Mouse (Mus musculus) heart, adult 8-10 months (tissue): ENCODE measurements around the gene Enox1. TPM values are rescaled to one million over a fixed set of nuclear protein-coding genes. Genes with fewer than 3 reads are reported as not detected.
A peak's percentile ranks its signal among the peaks of the same experiment; 100 is the strongest.
"Not testable (repeated sequence)": the region's sequence is repeated elsewhere in the genome, so short reads cannot be mapped to it uniquely, and the experiment has no call there.

Experiments used
- DNase-seq: peaks from one replicate; pipeline ENCODE4 v3.0.0; 2022; ENCODE audit warnings: low spot score
- total RNA-seq, 4 experiments: library from RNA; stranded (reverse); gene quantifications; 2 replicates each; pipeline ENCODE4 v1.2.4; 2022

The Enox1 gene
- 1 to 10 TPM in 1 of 4 experiments, under 1 TPM in 3; 0.50 to 1.4 (median 0.59) TPM for total RNA-seq

GRCm38 (mm10) chr14:77156222-77156910, at the start of gene Enox1:
Gene Enox1 (plus strand): TSS chr14:77156763.
- DNase-seq = peak; percentile 13

GRCm38 (mm10) chr14:77110622-77111021, 45.9 kb upstream of the Enox1 start:
- DNase-seq = not testable (repeated sequence)

GRCm38 (mm10) chr14:77130612-77131011, 26.0 kb upstream of the Enox1 start:
- no peak for DNase-seq

DNA sequence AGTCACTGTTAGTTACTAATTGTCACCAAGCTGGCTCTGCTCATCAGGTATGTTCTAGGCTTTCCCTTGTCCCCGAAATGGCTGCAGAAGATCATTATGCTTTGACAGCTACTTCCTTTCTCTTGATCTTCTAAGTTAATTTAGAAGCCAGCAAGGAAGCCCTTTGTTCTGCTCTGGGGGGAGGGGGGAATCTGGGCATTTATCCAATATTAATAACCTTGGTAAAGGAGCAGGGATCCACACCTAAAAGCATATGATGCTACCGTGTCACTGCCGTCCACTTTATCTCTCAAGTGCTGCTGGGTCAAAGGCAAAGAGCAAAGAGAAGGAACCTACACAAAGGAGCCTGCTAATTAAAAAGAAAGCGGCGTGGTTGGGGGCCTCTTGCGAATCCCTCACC, 19.6 kb upstream of the Enox1 start:
- no peak for DNase-seq

DNA sequence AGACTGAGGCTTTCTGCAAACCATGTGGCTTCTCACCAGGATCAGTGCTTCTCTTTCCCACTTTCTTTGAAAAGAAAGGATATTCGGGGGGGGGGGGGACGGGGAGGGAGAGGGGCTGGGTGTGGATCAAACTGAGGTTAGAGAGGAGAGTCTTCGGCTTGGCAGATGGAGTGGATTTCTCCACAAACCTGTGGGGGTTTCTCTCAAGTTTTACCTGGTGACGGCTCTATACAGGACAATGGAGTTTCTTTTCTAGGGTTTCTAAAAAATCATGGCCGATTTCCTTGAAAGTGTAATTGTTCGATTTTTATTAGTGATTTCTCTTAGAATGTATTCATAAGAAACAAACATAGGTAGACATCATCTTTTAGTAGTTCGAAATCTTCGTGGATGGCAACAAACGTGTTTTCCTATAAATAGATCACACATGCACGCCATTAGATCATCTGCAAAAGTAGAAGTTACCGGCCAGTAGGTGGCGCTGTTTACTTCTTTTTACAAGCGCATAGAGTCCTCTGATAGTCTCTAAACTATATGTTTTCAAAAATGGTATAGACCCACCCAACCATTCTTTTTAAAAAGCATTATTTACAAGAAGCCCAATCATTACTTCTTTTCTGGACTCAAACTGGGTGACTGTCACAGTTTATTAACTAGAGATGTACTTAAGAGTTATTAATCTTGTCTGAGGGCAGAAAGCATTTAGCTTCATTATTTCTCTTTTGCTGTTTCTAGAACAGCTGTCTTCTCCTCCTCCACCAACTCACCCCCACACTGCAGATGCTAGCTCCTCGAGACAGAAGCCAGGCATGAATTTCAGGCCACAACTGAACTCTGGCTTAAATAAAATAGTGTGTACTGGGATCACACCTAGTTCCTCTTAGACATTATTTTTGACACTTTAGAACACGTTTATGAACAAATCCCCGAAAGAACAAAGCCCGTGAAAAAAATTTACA, 15.0 kb upstream of the Enox1 start:
- DNase-seq = peak; percentile 63

- DNase-seq = no peak
Observed at GRCm38 (mm10) chr14:77145103-77145502, 11.5 kb upstream of the Enox1 start.

- no peak for DNase-seq
Observed at GRCm38 (mm10) chr14:77147635-77148034, 8.9 kb upstream of the Enox1 start.

DNA sequence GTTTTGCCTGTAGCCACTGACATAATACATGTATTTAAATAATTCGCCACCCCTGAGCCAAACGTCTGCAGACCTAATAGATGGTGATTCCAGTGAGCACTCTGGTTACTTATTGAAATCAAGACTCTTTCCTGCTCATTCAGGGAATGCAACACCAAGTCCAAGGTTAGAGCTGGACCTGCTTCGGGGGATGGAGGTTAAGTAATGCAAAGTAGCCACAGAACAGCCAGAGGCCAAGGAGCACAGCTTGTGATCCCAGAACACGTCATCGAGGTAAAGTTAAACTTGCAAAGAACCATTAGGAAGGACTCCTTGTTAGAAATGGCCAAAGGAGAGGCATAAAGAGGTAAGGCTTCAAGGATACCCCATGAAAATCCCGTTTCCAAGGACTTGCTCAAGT, 6.0 kb upstream of the Enox1 start:
- DNase-seq = no peak

GRCm38 (mm10) chr14:77151431-77151830, 5.1 kb upstream of the Enox1 start:
- no peak for DNase-seq

DNA sequence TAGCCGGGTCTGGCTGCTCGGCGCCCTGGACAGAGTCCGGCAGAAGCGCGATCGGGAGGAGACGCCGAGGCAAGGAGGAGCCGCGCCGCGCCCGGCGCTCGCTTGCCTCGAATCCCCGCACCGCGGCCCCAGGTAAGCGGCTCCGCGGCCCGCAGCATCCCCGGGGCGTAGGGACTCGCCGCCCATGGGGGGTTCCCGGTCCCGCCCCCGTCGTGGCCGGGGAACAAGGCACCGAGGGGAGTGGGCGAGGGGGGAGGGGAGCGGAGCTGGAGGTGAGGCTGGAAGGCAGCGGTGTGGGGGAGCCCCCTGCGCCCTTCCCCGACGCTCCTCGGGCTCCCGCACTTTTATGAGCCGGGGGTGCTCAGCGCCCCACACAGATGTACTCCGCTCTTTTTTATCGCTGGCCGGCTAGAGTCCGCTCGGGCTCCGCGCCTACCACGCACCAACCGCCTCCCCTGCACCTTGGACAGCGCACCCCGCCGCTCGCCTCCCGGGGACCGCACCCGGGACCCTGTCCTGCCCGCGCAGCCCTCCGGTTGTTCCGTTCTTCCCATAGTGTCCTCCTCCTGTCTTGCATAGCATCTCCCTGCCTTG, 445 bp downstream of the Enox1 start:
- DNase-seq = no peak

- DNase-seq = peak; percentile 40
Observed at GRCm38 (mm10) chr14:77157505-77157911, 945 bp downstream of the Enox1 start.

- no peak for DNase-seq
Observed at GRCm38 (mm10) chr14:77159397-77159796, 2.8 kb downstream of the Enox1 start.

GRCm38 (mm10) chr14:77162496-77162895, 5.9 kb downstream of the Enox1 start:
- DNase-seq = no peak

DNA sequence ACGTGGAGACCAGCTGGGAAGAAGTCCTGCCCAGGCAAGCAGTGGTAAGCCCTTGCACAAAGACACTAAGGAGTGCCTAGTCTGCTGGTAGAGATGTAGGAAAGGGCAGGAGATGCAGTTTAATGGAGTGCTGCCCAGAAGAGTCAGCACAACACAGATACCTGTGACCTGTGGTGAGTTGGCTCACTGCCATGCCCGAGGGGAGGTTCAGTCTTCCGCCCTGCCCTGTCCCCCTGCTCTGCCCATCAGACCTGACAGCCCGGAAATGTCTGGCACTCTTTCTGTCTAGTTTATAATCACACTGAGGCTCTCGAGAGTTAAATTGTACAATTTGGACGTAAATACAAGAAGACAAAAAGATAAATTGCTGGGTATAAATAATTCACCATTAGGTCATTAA, 7.8 kb downstream of the Enox1 start:
- DNase-seq = no peak

- DNase-seq = no peak
Observed at GRCm38 (mm10) chr14:77168161-77168560, 11.6 kb downstream of the Enox1 start.

- DNase-seq = no peak
Observed at GRCm38 (mm10) chr14:77174491-77174890, 17.9 kb downstream of the Enox1 start.

GRCm38 (mm10) chr14:77174931-77175330, 18.4 kb downstream of the Enox1 start:
- DNase-seq = no peak

- DNase-seq = no peak
Observed at GRCm38 (mm10) chr14:77180241-77180640, 23.7 kb downstream of the Enox1 start.

- peak; percentile 31 for DNase-seq
Observed at GRCm38 (mm10) chr14:77180753-77181374, 24.3 kb downstream of the Enox1 start.

DNA sequence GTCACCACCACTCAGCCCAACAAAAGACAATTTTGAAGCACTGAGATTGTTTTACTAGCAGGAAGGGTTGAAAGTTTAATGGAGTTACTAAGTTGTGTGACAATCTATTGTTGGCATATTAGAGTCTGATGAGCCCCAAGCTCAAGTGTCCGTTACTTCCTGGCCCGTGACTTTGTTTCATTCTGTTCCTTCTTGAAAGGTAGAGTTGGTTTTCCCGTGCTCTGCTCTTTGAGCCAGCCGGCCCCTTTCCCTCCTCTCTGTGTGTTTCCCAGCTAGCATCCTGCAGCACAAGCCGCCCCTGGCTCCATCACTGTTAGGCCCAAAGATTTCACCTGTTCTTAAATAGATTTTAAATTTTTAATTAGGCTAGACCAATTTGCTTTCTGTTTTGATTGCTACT, 26.9 kb downstream of the Enox1 start:
- no peak for DNase-seq

- DNase-seq = no peak
Observed at GRCm38 (mm10) chr14:77190158-77190557, 33.6 kb downstream of the Enox1 start.
